Mouse (Mus musculus): ENCODE results near the gene Gpr3.

DNA sequence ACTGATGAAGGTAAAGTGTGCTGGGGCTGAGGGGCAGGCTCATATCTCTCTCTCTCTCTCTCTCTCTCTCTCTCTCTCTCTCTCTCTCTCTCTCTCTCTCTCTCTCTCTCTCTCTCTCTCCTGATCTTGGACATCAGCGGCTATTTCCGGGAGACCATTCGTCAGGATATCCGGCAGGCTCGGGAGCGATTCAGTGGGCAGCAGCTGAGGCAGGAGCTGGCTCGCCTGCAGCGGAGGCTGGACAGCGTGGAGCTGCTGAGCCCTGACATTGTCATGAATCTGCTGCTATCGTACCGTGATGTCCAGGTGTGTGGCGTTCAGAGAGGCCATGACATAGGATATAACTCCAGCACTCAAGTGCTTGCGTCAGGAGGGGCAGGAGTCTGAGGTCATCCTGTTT, 31.2 kb upstream of the Gpr3 start:
- no peak for TF ChIP-seq POLR2A (IDR thresholded peaks at IDR 0.05; ENCODE audit: low read depth, low read length)
- TF ChIP-seq CTCF (IDR thresholded peaks at IDR 0.05; ENCODE audit: borderline replicate concordance, insufficient read depth, low read length) = no peak

All from embryonic fibroblast, embryonic 13.5 days (primary cell).